Mouse (Mus musculus) hematopoietic multipotent progenitor cell, adult 10-12 weeks (in vitro differentiated cells): ENCODE results near the gene H2afb2. TPM values are rescaled to one million over a fixed set of nuclear protein-coding genes. Genes with fewer than 3 reads are reported as not detected.

Source experiments
- polyA plus RNA-seq: library from polyadenylated mRNA; stranded (reverse); fragments of >175 nt; gene quantifications from 2 replicates; pipeline ENCODE4 v1.2.3, GENCODE M21; 2012; ENCODE audit warnings: low replicate concordance

H2afb2 gene
- polyA plus RNA-seq = not detected in 2 replicates

GRCm38 (mm10) chrX:116680878-116681277 is at the start of gene H2afb2:
Gene H2afb2 (plus strand): TSS chrX:116681178.

Other genes with a start within 250 kb of the H2afb2 start
- not detected in 2 replicates for gene Cpxcr1, start 232.2 kb upstream of the H2afb2 start, polyA plus RNA-seq